Mouse (Mus musculus): ENCODE data around the gene Kcng1. TPM values are rescaled to one million over a fixed set of nuclear protein-coding genes. Genes with fewer than 3 reads are reported as not detected.
A peak's percentile ranks its signal among the peaks of the same experiment; 100 is the strongest.

Gene Kcng1
- total RNA-seq, 2 experiments from 2014 or later, result 0.05 TPM; not detected in 1

DNA sequence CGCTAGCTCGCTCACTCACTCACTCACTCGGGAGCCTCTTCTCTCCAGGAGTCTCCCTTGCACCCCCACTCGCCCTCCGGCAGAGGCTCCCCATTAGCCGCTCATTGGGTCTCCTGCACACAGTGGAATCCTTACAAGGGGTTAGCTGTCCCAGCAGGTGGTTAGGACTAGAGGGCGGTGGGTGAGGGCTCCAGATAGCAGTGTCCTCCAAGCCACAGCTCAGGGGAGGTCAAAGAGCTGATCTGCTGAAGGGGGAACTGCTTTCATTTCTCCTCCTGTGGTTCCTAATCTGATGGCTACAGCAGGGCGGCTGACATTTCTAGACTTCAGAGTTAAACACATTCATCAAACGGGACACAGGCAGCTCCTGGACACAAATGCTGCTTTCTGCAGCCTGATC is 8.1 kb downstream of the Kcng1 start:
- peak; percentile 78 for ATAC-seq (replicated peaks; ENCODE audit: low FRiP score, low TSS enrichment, poor library complexity, severe bottlenecking)

DNA sequence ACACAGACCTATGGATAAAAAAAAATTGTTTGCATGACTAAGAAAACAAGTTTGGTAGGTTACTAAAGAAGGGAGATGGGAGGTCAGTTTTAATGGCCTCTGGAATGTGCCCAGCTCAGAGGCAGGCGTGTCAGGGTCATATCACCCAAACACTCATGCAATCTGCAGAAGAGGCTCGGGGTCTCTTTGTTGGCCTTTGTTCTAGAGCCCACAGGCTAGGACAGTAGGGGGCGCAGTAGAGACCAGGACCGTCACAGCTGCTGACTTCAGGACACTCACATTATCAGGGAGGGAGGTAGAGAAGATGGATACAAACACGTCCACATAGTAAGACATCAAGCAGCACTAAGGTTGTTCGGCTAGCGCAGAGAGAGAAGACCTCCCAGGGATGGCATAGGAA is 13.5 kb downstream of the Kcng1 start:
- ATAC-seq (replicated peaks; ENCODE audit: low FRiP score, low TSS enrichment, poor library complexity, severe bottlenecking), result no peak

DNA sequence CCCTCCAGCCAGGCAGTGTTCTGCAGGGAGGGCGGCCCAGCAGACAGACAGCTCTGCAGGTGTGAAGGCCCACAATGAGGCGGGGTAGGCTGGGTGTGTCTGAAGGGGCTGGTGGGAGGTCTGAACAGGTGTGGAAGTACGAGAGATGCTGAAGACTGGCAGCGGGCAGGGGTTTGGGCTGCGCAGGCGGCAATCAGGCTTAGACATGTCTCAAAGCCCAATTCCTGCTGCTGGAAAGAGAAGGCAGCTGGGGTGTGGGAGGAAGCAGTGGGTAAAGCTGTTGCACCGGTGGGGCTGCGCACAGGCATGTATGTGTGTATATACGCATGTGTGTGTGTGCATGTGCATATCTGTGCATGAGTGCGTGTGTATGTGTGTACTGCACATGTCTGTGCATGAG is 20.6 kb downstream of the Kcng1 start:
- no peak for ATAC-seq (replicated peaks; ENCODE audit: low FRiP score, low TSS enrichment, poor library complexity, severe bottlenecking)

DNA sequence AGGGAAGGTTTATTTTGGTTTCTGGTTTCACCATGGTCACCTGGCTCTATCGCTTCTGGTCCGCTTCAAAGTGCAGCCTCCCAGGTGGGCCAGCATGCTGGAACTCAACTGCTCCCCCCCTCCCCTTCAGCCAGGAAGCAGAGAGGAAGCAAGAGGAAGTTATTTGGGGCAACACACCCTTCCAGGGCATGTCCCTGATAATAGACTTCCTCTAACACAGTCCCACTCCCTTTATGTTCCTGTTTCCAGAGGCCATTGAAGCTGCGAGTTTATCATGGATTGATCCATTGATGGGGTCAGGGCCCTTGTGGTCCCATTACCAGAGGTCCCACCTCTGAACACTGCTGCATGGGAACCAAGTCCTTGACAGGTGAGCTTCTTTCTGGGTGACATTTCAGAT is 21.4 kb downstream of the Kcng1 start:
- no peak for ATAC-seq (replicated peaks; ENCODE audit: low FRiP score, low TSS enrichment, poor library complexity, severe bottlenecking)

DNA sequence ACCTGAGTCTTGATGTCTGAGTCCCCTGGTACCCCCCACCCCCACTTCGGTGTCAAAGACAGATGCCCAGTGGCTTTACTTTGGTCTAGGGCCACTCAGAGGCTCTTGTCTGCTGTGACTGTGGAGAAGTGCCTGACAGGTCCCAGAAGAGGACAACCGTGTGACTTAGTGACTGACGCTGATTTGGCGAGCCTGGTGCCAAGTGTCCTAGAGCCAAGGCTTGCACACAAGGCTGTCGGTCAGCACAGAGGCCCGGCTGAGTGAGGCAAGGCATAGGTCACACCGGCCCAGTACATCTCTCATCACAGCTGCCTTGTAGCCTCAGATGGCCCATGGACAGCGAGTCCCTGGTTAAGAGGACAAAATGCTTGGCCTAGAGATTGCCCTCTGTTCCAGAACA is 22.5 kb downstream of the Kcng1 start:
- ATAC-seq (replicated peaks; ENCODE audit: low FRiP score, low TSS enrichment, poor library complexity, severe bottlenecking), result no peak

GRCm38 (mm10) chr2:168257188-168257587 is 24.3 kb downstream of the Kcng1 start:
- no peak for ATAC-seq (replicated peaks; ENCODE audit: low FRiP score, low TSS enrichment, poor library complexity, severe bottlenecking)

DNA sequence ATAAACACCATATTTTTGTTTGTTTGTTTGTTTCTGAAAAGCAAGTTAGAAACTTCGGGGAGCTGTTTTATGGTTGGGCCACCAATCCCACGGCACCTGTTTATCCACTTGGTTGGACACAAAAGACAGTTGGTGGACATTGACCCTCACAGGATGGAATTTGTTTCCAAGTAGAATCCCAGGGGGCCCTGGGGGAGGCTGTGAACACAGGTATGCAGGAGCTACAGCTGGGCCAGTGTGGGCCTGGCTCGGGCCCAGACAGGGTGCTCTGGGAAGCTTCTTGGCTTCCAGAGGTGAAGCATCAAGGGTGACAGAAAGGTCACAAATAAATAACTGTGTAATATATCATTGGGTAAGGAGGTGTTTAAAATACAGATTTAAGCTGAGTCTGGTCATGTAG is 25.0 kb downstream of the Kcng1 start:
- no peak for ATAC-seq (replicated peaks; ENCODE audit: low FRiP score, low TSS enrichment, poor library complexity, severe bottlenecking)

DNA sequence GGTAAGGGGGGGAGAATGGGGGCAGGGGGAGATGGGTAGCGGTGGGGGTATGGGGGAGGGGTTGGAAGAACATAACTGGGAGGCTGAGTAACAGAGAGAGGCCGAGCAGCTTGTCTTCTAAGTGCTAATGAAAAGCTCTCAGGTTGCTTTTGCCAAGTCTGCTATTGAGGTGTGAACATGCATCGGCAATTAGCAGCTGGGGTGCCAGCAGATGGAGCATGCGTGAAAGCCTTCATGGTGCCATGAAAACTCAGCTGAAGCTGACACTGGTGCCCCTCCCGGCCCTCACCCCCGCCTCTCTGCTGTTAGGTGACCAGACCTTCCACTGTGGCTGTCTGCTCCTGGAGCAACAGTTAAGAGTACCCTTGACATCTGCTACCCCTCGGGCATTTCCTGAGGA is 27.7 kb downstream of the Kcng1 start:
- ATAC-seq (replicated peaks; ENCODE audit: low FRiP score, low TSS enrichment, poor library complexity, severe bottlenecking), result no peak

DNA sequence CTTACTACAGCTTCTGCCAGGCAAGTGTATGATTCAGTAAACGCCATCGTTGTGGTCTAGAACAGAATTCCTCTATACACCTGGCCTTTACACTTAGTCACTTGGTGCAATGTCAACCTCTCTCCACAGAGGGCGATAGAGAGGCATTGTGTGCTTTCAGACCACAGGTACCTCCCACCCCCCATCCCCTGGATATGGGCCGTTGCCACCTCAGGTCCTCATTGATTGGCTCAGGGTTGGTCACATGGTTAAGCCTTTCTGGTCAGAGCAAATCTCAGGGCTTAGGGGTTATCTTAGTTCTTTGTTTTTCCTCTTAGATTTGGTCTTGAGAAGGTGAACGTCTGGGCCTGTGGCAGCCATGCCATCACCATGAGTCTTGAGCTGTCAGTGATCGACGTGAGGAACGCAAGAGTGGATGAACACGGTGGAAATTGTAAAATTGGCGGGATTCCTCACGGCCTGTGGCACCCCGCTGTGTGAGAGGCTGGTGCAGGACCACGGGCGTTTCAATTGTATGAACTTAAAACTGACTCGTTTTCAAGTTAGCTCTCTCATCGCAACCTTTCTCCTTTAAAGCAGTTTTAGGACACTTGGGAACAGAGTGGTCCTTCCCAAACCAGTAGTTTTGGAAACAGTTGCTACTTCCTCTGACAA is 28.8 kb downstream of the Kcng1 start:
- ATAC-seq (replicated peaks; ENCODE audit: low FRiP score, low TSS enrichment, poor library complexity, severe bottlenecking), result peak; percentile 43; the same call in 1 of the 2 replicates

DNA sequence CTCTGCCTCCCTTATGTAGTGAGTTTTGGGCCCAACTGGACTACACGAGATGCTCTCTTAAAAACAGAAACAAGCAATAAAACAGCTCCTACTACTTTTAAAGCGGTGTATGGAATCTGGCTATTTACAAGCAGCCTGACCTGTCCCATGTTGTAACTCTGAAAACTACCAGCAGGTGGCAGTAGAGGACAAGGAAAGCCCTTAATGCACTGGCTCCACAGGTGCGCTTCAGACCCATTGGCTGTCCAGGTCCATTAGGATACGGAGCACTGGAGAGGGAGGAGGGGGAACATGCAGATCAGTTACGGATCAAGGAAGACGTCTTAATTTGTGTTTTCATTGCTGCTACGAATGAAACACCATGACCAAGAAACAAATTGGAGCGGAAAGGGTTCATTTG is 31.3 kb downstream of the Kcng1 start:
- ATAC-seq (replicated peaks; ENCODE audit: low FRiP score, low TSS enrichment, poor library complexity, severe bottlenecking), result peak; percentile 76

DNA sequence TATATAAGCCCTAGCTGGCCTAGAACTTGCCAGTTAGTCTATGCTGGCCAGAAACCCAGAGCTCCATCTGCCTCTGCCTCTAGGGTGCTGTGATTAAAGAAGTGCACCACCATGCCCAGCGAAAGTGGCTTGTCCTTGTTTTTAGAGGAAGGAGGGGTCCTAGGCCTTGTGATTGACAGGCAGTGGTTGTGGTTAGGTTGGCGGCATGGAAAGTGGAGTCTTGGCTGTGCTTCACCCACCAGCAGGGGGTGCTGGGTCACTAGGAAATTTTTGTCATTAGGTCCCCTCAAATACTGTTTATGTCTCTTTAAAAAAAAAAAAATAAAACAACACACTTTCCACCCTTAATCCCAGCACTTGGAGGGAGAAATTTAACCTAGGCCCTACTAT is 32.7 kb downstream of the Kcng1 start:
- peak; percentile 64 for ATAC-seq (replicated peaks; ENCODE audit: low FRiP score, low TSS enrichment, poor library complexity, severe bottlenecking)

DNA sequence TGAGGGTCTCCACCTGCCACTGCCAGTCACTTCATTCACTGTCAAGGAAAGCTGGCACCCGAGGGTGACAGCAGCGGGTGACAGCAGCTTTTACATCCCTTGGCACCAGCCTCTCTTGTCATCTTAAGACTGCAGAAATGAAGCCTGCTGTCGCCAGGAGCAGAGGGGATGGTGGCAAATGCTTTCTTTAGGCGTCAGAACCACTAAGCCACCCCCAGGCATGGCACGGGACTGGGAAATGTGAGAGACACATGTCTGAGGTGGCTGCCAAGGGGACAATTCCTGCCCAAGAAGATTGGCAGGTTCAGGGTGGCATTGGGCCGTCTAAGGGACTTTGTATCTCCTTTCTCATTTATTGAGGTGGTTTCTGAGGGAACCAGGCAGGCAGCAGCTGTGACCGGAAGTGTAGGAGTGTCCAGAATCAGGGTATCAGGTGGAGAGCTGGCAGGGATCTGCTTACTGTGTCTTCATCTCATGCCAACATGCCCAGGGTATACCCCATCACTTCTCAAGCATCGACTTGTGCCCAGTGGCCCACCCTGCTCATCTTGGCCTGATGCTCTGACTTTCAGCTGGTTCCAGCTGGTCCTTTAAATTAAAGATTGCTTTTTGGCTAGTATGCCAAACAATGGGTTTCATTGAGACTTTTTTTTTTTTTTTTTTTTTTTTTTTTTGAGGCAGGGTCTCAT is 33.2 kb downstream of the Kcng1 start:
- ATAC-seq (replicated peaks; ENCODE audit: low FRiP score, low TSS enrichment, poor library complexity, severe bottlenecking), result no peak

DNA sequence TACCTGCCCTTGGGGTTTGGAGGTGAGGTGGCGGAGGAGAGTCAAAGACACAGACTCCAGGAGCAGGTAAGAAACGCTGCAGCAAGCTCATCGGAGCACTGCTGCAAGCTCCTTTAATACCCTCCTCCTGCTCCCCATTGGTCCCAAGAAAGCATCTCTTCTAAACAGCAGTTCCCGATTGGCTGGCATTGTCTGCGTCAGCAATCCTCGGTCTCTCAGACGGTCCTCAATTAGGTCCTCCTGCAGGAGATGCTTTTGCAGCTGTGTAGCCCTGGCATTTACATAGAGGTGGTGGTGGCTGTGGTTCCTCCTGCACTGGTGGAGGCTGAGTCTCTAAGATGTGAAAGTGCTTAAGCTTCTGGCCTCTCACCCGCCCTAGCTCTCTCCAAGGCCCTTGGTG is 36.0 kb downstream of the Kcng1 start:
- no peak for ATAC-seq (replicated peaks; ENCODE audit: low FRiP score, low TSS enrichment, poor library complexity, severe bottlenecking)

GRCm38 (mm10) chr2:168243278-168243677 is 38.3 kb downstream of the Kcng1 start:
- no peak for ATAC-seq (replicated peaks; ENCODE audit: low FRiP score, low TSS enrichment, poor library complexity, severe bottlenecking)

DNA sequence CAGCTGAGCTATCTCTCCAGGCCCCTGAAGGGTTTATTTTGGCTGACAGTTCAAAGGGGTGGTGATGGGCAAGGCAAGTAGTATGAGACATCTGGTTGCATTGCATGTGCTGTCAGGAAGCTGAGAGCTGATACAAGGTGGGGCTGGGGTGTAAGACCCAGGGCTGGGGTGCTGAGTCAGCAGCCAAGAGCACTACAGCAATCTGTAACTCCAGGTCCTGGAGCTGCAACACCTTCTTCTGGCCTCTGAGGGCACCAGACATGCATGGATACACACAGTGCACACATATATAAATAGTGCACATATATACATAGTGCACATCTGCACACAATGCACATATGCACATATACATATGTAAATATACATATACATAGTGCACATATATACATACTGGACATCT is 38.7 kb downstream of the Kcng1 start:
- peak; percentile 53; the same call in 1 of the 2 replicates for ATAC-seq (replicated peaks; ENCODE audit: low FRiP score, low TSS enrichment, poor library complexity, severe bottlenecking)

GRCm38 (mm10) chr2:168238335-168238734 is 43.2 kb downstream of the Kcng1 start:
- ATAC-seq (replicated peaks; ENCODE audit: low FRiP score, low TSS enrichment, poor library complexity, severe bottlenecking), result no peak

DNA sequence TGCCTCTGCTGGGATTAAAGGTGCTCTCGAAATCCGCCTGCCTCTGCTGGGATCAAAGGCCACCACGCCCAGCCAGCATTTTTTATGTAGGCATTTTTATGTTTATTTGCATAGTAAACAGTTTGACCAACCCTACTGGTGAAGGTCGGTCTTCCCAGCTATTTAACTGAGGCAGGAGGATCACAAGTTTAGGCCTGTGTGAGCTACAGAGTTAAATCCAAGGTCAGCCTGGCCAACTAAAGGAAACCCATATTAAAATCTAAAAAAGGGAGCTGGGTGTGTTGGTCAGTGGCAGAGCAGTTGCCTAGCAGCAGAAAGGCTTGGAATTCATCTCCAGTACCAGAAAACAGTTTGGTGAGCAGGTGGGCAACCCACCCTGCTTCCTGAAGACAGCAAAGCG is 48.2 kb downstream of the Kcng1 start:
- ATAC-seq (replicated peaks; ENCODE audit: low FRiP score, low TSS enrichment, poor library complexity, severe bottlenecking), result no peak

- no peak for ATAC-seq (replicated peaks; ENCODE audit: low FRiP score, low TSS enrichment, poor library complexity, severe bottlenecking)
Measured at GRCm38 (mm10) chr2:168231471-168231829, 50.1 kb downstream of the Kcng1 start.

DNA sequence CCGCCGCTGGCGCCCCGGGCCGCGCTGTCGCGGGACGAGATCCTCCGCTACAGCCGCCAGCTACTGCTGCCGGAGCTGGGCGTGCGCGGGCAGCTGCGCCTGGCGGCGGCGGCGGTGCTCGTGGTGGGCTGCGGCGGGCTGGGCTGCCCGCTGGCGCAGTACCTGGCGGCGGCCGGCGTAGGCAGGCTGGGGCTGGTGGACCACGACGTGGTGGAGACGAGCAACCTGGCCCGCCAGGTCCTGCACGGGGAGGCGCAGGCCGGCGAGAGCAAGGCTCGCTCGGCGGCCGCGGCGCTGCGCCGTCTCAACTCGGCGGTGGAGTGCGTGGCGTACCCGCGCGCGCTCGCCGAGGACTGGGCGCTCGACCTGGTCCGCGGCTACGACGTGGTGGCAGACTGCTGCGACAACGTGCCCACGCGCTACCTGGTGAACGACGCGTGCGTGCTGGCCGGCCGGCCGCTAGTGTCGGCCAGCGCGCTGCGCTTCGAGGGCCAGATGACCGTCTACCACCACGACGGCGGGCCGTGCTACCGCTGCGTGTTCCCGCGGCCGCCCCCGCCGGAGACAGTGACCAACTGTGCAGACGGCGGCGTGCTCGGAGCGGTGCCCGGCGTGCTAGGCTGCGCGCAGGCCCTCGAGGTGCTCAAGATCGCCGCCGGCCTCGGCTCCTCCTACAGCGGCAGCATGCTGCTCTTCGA is 50.6 kb downstream of the Kcng1 start:
- peak; percentile 34 for ATAC-seq (replicated peaks; ENCODE audit: low FRiP score, low TSS enrichment, poor library complexity, severe bottlenecking)

DNA sequence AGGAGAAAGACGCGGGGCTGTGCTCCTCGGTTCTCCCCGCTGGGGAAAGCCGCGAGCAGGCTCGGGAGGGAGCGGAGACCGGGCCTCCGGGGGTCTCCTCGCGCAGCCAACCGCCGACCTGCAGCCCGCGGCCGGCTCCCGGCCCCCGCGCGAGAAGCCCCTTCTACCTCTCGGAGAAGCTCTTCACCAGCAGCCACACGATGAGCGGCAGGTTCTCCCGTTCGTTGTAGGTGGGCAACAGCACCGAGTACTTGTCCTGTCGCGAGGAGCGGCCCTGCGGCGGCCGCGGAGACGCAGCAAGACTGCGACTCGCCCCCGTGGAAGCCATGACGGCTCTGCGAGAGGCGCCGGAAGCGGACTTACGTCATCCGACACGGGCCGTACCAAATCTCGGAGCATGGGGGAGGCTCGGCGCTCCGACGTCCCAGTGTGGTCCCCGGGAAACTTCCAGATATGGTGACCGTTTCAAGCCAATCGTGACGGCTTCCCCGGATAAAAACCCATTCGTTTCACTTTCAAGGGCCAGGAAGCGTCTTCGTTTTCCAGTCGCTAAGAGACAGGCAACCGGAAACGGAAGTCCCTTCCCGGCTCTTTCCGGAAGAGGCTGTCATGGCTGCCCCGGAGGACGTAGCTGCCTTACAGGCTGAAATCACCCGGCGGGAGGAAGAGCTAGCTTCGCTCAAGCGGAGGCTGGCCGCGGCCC is 51.4 kb downstream of the Kcng1 start, which contains the start of the genes Gm20716, Dpm1 and Mocs3:
Gm20716 (minus strand) TSS at position 339 of the 703 bp plus-strand sequence.
Dpm1 (minus strand) TSS at position 566 of the 703 bp plus-strand sequence.
Mocs3 (plus strand) TSS at position 597 of the 703 bp plus-strand sequence.
- ATAC-seq (replicated peaks; ENCODE audit: low FRiP score, low TSS enrichment, poor library complexity, severe bottlenecking), result peak; percentile 80

Measured in megakaryocyte-erythroid progenitor cell, adult 5-6 weeks (primary cell).